Comparison of ENCODE assay signal across 22 mouse cellular contexts in genomic region chr5:58733366-58733765, GRCm38 (mm10).
"Had no signal": no experiment of that assay in that cellular context is flagged by ENCODE, and none has a peak within 500 bp of the region (broad histone marks: within the 10 kb centered on the region; RNA-seq: fewer than 3 reads in every experiment).

No protein-coding gene starts in this region.

- ATAC-seq: forebrain, postnatal 0 days; hindbrain, postnatal 0 days; intestine, postnatal 0 days had no signal

- H3K27ac ChIP-seq: hindbrain, embryonic 13.5 days; hindbrain, embryonic 15.5 days; hindbrain, postnatal 0 days; layer of hippocampus, adult 2 months; left cerebral cortex, adult 2 months; limb, embryonic 10.5 days; limb, embryonic 12.5 days; liver, embryonic 13.5 days had no signal

- DNase-seq: forebrain, postnatal 0 days; gastrocnemius, postnatal 14 days; gastrocnemius, postnatal 36 days; heart, adult 18-20 months; heart, postnatal 10 days; kidney, adult 18-20 months; kidney, adult 8-10 months; kidney, postnatal 10 days; kidney, postnatal 25 days; kidney, postnatal 4 days; liver; liver, embryonic 13.5 days had no signal

- H3K9ac ChIP-seq: forebrain, postnatal 0 days; hindbrain, embryonic 13.5 days; hindbrain, embryonic 15.5 days; limb, embryonic 12.5 days; liver, embryonic 13.5 days had no signal

- H3K9me3 ChIP-seq: hindbrain, embryonic 13.5 days; hindbrain, embryonic 15.5 days; limb, embryonic 10.5 days; limb, embryonic 12.5 days; liver, embryonic 13.5 days had no signal

- H3K27me3 ChIP-seq: hindbrain, embryonic 13.5 days; hindbrain, embryonic 15.5 days; limb, embryonic 12.5 days; liver, embryonic 13.5 days had no signal

- H3K36me3 ChIP-seq: hindbrain, embryonic 13.5 days; hindbrain, embryonic 15.5 days; limb, embryonic 10.5 days; limb, embryonic 12.5 days; liver, embryonic 13.5 days had no signal

- H3K4me2 ChIP-seq: heart, embryonic 11.5 days; hindbrain, embryonic 13.5 days; hindbrain, embryonic 15.5 days; limb, embryonic 12.5 days; liver, embryonic 11.5 days; liver, embryonic 13.5 days had no signal

- H3K4me1 ChIP-seq: hindbrain, embryonic 13.5 days; hindbrain, embryonic 15.5 days; limb, embryonic 10.5 days; limb, embryonic 12.5 days; liver, embryonic 13.5 days had no signal

- H3K4me3 ChIP-seq: hindbrain, embryonic 13.5 days; hindbrain, embryonic 15.5 days; layer of hippocampus, adult 2 months; left cerebral cortex, adult 2 months; limb, embryonic 10.5 days; limb, embryonic 12.5 days; liver, embryonic 13.5 days had no signal
